Mouse (Mus musculus) WW6 (cell line): Measurements from ENCODE around the gene Prrc2a.

Experiments
- DNase-seq: peaks from one replicate; pipeline ENCODE4 v3.0.0-alpha.2; 2013; ENCODE audit warnings: low read depth, low spot score

Gene Prrc2a

DNA sequence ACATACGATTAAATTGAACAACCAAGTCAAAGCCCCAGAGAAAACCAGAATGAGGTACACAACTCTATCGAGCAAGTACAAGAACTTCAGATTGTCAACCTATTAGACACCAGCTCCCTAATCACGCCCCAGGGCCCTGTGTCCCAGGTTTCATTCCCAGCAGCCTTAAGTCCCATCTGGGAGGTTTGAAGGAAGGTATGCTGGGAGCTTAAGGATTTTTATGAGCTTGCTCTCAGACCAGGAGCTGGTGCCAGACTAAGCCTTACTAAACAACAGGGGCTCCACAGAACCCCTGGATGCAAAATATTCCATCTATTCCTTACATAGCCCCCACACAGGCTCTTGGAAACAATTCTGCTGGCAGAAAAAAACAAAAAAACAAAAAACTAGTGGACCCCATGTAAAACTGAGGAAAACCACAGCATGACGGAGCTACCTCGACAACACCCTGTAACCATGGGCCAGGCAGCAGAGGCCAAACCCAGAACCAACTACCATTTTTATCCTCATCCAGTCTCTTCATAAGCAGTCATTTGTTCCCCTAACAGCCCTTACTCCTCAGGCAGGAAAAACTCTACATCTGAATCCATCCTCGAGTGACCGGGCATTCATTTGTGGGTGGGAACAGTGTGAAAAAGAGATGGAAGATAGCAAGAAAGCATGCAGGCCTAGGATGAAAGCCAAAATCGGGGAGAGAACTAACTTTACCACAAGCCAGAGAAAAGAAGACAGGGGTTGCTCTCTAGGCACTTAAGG, 1.2 kb downstream of the Prrc2a start:
- DNase-seq: no peak

DNA sequence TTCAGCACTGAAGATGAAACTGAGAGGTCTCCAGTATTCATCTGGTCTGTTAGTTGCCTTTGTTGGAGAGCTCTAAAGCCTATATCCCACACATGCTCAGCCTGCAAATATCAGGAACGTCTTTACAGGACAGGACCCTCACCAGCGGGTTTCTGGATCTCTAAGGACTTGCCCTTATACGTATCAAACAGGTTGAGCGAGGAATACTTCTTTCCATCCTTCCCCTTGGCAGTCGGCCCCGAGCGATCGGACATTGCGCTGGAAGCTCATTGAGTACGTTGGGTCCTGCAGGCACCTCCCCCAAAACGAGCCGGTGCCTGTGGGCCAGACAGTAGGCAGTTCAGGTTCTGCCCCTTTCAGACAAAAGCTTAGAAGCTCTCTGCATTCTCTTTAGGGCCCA, 2.0 kb downstream of the Prrc2a start:
- DNase-seq: no peak

DNA sequence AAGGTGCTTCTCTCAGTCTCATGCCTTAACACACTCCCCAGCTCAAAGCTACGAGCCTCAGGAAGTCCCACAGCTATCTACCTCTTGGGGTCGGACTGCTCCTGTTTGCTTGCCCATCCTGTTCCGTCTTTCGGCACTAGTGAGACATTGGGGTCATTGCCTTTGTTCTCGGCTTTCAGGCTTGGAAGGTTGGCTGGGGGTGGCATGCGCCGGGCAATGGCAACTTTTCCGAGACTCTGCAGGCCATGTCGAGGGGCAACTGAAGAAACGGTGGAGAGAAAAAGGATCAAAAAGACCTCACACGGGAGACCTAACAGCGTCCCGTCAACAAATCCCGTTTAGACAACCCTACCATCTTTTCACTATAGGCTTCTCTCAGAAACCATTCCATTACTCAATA, 2.6 kb downstream of the Prrc2a start:
- DNase-seq: no peak

DNA sequence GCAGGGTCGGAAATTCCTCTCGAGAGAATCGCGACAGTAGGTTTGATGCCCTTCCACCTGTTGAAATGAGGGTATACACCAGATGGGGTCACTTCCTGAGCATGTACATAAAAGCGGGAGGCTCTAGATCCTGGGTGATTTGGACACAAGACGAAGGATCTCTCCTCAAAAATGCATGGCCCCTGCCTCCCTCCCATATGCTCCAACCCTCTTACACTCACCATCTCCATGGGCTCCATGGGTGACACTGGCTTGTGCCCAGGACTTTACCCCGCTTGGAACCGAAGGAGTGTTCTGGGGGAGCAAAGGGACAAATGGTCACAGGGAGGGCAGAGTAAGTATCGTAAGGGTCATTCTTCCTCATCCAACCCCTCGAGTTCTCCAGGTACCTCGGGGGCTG, 3.3 kb downstream of the Prrc2a start:
- DNase-seq: no peak

DNA sequence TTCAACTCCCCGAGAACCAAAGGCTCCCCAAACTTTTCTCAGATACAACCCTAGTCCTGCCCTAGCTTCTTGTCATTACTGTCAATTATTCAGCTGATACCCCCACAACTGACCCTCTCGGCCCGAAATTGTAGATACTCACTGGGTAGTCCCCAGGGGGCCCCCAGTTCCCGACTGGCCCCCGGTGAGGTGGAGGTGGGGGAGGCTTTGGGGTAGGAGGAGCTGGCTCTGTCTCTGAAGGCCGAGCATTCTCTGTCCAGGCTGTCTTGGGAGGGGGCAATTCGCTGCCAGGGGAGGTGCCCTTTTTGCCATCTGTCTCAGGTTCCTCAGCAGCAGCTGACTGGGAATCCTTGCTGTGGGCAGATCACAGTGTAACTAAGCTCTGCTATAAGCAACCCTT, 5.1 kb downstream of the Prrc2a start:
- DNase-seq: no peak

DNA sequence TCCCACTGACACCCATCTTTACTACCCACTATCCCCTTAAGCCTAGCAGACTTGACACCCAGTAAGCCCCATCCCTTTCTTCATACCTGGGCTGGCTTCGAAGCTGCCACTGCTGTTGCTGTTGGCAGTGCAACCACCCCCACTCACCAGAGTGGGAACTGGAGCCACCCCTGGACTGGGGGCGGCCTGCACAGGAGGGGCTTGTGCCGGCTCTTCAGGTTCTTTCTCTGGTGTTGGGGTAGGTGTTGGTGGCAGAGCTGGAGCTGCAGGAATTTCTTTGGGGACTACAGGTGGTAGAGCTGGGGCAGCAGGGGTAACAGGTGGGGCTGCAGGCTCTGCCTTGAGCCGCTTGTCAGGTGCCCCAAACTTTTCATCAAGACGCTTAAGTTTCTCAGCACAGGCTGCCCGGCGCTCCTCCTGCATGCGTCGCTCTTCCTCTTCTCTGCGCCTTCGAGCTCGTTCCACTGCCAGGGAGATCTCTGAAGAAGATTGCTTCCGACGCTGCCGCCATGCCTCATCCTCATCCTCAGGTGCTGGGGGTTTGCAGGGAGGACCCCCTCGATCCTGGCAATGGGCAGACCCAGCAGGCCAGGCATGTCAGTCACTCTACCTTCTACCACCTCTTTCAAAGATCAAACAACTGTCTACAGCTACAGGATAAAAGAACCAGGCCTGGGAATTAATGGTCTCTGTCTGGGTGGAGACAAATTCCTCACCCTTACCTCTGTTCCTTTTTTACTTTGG, 5.7 kb downstream of the Prrc2a start:
- no peak for DNase-seq

DNA sequence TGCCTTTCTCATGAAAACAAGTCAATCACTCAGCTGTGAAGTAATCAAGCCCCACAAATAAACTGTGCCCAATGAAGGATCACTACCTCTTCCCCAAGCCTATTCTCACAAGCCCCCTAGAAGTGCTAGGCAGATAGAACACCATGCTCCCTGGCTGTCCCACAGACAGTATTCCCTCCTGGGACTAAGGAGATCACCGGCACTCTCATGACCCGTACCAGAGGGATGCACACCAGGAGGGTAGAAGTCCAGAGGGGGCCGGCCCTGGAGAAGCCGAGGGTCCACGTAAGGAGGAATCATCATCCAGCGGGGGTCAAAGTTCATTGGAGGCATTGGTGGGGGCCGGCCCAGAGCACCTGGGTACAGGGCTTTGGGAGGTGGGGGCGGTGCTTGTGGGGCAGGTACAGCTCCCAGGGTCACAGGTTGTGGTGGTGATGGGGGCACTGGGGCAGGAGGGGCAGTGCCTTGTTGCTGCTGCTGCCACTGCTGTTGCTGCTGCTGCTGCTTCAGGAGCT, 7.0 kb downstream of the Prrc2a start:
- no peak for DNase-seq

DNA sequence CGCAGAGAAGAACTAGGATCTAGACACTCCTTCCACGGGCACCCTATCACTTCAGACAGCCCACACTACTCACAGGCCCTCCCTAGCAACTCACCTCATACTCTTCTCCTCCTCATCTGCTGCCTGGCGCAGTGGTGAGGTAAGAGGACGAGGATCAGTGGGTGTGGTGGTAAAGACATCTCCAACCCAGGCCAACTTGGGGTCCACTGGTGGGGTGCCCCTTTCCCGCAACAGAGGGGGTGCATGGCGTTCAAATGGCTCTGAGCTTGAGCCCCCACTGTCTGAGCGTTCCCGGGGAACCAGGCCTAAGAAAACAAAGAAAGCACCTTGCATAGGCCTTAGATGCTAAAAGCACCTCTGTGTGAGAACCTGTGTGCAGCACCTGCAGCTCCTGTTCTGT, 7.4 kb downstream of the Prrc2a start:
- DNase-seq: no peak

DNA sequence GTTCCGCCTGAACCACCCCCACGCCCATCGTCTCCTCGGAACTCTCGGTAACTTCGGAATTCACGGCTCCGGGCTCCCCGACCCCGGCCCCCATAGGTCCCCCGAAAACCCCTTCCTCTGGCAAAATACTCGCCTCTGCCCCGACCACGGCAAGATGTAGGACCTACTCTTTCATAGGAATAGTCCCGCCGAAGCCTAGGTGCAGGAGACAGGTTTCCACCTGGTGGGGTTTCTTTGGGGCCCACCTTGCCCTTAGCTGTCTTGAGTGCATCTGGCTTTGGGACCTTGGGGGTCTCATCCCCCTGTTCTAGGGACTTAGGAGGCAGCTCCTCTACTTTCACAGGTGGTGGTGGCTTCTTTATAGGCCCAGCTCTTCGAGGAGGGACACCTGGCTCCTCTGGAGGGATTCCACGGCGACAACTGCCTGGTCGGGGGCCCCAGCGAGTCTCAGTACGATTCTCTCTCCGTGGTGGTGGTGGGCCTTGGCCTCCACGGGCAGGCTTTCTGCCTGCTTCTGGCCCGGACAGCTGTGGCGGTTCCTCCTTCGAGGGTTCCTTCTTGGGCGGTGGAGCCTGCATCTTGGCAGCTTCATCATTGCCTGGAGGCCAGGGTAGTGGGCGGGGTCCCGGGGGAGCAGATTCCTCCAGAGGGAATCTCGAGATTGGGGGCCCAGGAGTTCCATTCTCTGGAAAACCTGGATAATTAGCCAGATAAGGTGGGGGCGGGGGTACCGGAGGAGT, 8.1 kb downstream of the Prrc2a start:
- no peak for DNase-seq

DNA sequence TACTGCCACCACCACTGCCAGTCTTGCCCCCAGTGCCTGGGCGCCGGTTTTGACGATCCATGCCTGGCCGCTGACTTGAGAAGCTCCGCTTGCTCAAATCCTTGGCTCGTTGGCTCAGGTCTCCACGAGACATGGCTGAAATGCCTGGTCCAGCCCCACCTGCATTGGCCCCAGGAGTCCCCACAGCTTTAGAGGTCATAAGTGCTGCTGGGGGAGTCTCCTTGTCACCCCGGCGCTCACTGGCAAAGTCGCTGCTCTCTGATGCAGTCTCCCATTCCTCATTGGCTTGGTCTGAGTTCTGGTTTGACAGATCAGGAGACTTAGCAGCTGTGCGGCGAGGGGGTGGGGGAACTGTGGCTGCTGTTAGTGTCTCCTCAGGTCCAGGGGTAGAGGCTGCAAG, 9.2 kb downstream of the Prrc2a start:
- no peak for DNase-seq

DNA sequence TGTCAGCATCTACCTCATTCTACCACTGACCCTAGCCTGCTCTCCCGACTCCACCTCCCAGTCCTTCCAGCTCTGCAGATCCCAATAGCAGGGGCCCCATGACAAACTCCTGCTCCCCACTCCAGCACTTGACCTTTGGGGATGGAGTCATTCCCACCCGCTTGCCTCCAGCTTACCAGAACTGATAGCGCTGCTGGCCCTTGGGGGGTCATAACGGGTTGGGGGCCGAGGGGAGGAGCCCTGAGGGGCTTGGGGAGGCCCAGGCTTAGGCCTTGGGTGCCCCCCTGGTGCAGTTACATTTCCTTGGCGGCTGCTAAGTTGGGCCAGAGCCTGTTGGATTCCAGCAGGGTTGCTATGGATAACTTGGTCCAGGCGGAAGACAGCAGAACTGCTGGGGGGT, 10.1 kb downstream of the Prrc2a start:
- no peak for DNase-seq

DNA sequence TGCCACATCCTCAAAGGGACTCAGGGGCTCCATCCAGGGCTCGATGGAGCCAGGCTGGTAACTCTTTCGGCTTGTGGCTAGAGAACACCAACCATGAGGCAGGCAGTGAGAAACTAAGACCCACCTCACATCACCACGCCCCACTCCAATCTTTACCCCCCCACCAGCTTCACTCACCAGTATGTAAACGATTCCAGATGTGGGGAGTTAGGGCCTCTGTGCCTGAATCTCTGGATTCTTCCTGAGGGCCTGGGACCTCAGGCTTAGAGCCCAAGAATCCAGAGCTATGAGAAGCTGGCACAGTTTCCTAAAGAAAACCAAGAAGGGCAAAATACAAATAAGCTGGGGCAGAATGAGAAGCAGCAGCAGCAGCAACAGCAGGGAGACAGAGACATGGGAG, 10.8 kb downstream of the Prrc2a start:
- no peak for DNase-seq

DNA sequence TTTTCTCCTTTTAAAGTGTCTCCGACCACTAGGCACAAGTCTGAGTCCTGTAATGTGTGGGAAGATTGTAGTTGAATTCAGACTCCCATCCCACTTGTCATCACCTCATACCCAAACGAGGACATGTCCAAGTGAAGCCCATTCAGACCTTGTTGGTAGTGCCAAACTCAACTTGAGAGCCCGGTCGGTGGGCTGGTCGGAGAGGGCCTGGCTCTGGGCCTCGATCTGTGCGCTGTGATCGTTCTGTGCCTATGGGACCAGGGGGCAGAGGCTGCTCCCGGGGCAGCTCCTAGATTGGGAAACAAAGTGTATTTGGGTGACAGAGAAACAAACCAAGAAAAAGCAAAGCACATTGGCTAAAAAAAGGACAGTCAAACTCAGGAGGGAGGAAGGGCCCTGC, 11.6 kb downstream of the Prrc2a start:
- no peak for DNase-seq

DNA sequence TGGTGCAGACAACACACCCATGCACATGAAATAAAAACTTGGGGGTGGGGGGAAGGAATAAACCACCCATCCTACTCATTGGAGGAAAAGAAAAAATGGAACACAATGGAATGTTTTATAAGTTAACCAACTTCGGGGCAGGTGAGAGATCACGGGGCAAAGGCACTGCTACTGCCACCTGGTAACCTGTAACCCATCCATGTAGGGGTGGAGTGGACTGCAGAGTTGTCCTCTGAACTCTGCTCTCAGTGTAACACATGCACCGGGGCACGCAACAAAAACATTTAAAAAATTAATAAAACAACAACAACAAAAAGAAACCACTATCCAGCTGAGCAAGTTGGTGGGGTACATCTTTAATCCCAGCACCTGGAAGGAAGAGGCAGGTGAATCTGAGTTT, 12.6 kb downstream of the Prrc2a start:
- DNase-seq: no peak

DNA sequence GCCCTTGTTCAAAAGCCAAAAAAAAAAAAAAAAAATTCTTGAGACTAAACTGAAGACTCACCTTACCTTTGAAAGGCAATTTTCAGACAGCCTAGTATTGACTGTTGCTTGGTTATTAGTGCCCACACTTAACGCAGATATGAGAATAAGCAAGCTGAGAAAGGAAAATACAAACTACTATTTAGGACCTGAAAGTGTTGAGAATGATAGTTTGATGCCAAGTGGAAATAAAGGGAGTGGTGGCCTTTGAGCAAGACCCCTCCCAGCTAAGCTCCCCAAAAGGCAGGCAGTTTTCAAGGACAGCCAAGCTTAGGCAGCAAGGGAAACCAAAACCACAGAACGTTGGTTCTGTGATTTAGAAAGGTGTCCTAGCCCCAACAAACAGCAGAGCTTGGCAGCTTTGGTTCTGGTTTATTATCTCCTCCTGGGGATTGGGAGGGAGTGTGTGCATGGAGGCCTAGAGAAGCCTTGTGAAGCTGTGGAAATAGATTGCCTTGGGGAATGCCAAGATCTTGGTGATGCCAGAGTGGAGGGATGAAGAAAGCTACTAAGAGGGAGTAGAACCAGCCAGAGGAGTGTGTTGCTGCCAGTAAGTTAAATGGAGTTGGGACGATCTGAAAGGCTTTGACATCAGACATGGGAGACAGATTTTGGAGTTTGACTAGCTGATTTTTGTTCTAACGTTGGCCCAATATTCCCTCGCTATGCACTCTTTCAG, 16.6 kb downstream of the Prrc2a start:
- no peak for DNase-seq

DNA sequence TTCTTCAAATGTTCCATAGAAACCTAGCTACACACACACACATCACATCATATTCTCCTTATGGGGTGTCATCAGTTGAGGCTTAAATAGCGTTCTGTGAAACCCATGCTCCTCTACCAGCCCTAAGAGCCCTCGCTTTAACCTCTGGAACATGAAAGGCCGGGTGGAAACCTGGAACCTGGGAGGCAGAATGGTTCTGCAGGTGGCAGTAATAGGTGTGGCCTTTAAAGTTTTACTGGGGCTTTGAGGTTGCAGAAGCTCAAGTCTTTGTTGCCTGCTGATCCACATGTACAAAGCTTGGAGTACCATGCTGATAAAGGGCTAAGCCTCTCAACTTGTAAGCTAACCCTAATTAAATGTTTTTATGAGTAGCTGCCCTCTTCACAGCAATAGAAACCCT, 17.3 kb downstream of the Prrc2a start:
- DNase-seq: no peak

DNA sequence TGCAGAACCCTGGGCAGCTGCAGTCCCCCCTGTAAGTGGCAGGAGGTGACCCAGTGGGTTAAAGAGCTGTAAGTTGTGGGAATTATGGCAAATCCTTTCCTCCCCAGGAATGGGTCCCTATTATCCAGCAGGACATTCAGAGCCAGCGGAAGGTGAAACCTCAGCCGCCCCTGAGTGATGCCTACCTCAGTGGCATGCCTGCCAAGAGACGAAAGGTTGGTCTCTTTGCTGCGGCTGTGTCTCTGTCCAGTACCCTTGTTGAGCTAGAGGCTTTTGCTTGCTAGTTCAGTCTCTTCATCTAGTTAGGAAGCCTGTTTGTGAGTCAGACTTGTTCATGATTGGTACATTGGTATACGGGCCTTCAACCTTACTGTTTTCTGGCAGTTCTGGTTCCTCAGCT, 18.6 kb downstream of the Prrc2a start:
- no peak for DNase-seq

DNA sequence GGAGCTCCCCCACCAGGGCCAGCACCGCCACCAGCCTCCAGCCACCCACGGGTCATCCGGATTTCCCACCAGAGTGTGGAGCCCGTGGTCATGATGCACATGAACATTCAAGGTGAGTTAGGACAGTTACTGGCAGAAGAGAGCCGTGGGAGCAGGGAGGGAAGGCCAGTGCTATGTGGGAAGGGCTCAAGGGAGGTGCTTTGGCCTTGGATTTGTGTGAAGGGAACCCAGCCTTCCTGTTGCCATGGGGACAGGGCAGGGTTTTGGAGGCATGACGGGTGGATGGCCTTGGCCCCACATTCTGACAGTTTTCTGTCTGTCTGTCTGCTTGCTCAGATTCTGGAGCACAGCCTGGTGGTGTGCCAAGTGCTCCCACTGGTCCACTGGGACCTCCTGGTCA, 22.7 kb downstream of the Prrc2a start:
- no peak for DNase-seq

DNA sequence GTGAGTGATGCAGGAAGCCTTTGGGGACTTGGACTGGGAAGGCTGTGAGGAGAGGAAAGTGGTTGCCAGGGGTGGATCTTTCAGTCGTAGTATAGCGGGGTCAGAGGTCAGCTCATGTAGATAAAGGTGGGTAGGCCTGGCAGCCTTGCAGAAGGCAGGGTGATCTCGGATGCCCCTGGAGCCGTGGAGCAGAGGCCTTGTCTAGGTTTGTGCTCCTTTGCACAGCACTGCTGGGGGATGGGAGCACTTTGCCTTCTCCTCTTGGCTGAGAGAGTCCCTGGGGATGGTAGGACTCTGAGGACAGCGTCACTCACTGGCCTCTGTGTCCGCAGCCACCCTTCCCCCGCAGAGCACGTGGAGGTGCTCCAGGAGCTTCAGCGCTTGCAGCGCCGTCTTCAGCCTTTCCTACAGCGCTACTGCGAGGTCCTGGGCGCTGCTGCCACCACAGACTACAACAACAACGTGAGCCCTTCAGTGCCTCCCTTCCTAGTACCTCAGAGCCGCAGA, 24.2 kb downstream of the Prrc2a start:
- no peak for DNase-seq

DNA sequence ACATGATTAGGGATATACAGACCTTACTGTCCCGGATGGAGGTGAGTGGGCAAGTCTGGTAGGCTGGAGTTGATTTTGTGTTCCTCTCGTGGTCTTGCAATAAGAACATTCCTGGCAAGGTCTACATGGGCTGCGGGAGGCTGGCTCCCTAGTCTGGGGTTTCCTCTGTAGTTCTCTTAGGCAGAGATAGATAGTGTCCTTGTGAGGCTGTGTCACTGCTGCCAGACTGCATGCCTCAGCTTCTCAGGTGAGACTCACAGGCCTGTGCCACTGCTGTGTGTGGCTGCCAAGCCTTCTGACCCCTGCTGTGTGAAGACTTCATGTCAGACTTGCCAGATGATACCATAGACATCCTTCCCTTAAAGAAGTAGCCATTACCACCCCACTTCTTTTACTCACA, 25.4 kb downstream of the Prrc2a start:
- DNase-seq: no peak

DNA sequence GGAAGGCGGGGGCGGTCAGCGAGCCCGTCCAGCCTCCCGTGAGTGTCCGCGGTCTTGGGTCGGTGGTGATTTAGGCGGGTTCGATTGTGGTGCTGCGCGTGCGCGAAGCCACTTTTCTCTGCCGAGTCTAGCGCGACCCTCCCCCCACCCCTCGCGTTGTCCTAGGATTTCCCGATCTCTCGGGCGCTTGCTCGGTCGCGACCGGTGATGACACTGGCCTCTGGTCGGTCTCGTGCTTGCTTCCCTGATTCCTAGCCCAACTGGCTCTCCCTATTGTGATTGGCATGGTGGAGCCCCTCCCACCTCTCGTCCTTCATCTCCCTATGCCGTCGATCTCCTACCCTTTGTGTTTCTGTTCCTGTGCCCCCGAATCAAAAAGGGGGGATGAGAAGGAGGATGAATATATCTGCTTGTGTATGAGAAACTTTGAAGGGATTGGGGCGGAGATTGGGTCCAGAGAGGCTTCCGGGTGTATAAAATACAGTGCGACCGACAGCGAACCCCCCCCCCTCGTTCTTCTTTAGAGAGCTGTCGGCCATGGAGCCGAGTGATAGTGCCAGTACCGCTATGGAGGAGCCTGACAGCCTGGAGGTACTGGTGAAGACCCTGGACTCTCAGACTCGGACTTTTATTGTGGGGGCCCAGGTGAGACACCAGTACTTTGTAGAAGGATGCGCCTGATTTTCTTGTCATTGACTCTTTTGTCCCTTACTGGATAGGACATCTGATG, 28.9 kb downstream of the Prrc2a start:
- DNase-seq: no peak
